Mouse (Mus musculus) E14TG2a.4 (cell line): ENCODE results near the gene Clmp.

Experiments
- CTCF ChIP-seq: conservative IDR thresholded peaks from 2 replicates; pipeline ENCODE4 v1.5.1; 2014; ENCODE audit warnings: low read length
- NANOG ChIP-seq: IDR thresholded peaks from 2 replicates; pipeline ENCODE4 v1.6.1; 2014; ENCODE audit warnings: borderline replicate concordance, low read length, mixed read lengths
- POU5F1 ChIP-seq: IDR thresholded peaks from 2 replicates; pipeline ENCODE4 v1.6.1; 2014; ENCODE audit warnings: low read length, borderline replicate concordance

GRCm38 (mm10) chr9:40781726-40782581 is 96.2 kb downstream of the Clmp start:
- TF ChIP-seq CTCF (no peak), NANOG (peak; percentile 64; the same call in 1 of the 2 replicates), POU5F1 (no peak)
